Mouse (Mus musculus) kidney, postnatal 0 days (tissue): ENCODE measurements around the gene Angptl3. TPM values are rescaled to one million over a fixed set of nuclear protein-coding genes. Genes with fewer than 3 reads are reported as not detected.

Experiments used
- ATAC-seq: fragments of 200-750 bp; cut with Nextera tagmentation; replicated peaks from 2 replicates; pipeline ENCODE4 v1.8.0; 2017; ENCODE audit warnings: low read depth, moderate number of reproducible peaks, moderate TSS enrichment, moderate library complexity; ENCODE audit not compliant: low FRiP score
- DNase-seq: peaks from one replicate; pipeline ENCODE4 v3.0.0-alpha.2; 2016; ENCODE audit warnings: low spot score
- H3K27ac ChIP-seq: fragments of 300-500 bp; sonication (generic); 2 replicates; pipeline ENCODE4 v1.5.1; 2014; ENCODE audit warnings: mild to moderate bottlenecking
- H3K27me3 ChIP-seq: fragments of 300-500 bp; sonication (generic); 2 replicates; pipeline ENCODE4 v1.6.1; 2014; ENCODE audit warnings: low read length, mixed read lengths; ENCODE audit not compliant: insufficient read depth
- H3K36me3 ChIP-seq: fragments of 300-500 bp; sonication (generic); 2 replicates; pipeline ENCODE4 v1.6.1; 2014; ENCODE audit warnings: low read length, mixed read lengths; ENCODE audit not compliant: insufficient read depth
- H3K4me1 ChIP-seq: fragments of 300-500 bp; sonication (generic); replicated peaks from 2 replicates; pipeline ENCODE4 v1.6.1; 2014; ENCODE audit warnings: antibody characterized with exemption, low read length, mixed read lengths; ENCODE audit not compliant: insufficient read depth
- H3K4me2 ChIP-seq: fragments of 300-500 bp; sonication (generic); 2 replicates; pipeline ENCODE4 v1.6.1; 2014; ENCODE audit warnings: mild to moderate bottlenecking, low read length, moderate library complexity, mixed read lengths
- H3K4me3 ChIP-seq: fragments of 300-500 bp; sonication (generic); replicated peaks from 2 replicates; pipeline ENCODE4 v1.5.1; 2014; ENCODE audit warnings: low read depth, low read length
- H3K9ac ChIP-seq: fragments of 300-500 bp; sonication (generic); 2 replicates; pipeline ENCODE4 v1.6.1; 2014; ENCODE audit warnings: low read depth, low read length
- H3K9me3 ChIP-seq: fragments of 300-500 bp; sonication (generic); replicated peaks from 2 replicates; pipeline ENCODE4 v1.6.1; 2016; ENCODE audit warnings: low read length, inconsistent platforms, mixed read lengths
- CTCF ChIP-seq: IDR thresholded peaks from 2 replicates; pipeline ENCODE4 v1.5.1; 2016; ENCODE audit warnings: antibody characterized with exemption, low read depth, mild to moderate bottlenecking, moderate library complexity
- WGBS: fragments of 180-500 bp; shearing (Covaris S2); extraction: QIAGEN DNeasy Blood & Tissue Kit; methylation state at CpG from one replicate; pipeline ENCODE4 v1.1.7; 2014; 5-methylcytosine and 5-hydroxymethylcytosine counted together
- polyA plus RNA-seq: library from polyadenylated mRNA; unstranded; fragments of >200 nt; fragmentation: Nextera tagmentation; extraction: Ambion mirVana; gene quantifications from 2 replicates; pipeline ENCODE4 v1.2.1, GENCODE M21; 2015

Gene Angptl3
- polyA plus RNA-seq, 1 experiment from 2014 or later, result 1.8 TPM

- DNase-seq, result no peak
Measured at GRCm38 (mm10) chr4:99078005-99078404, 47.3 kb downstream of the Angptl3 start.

GRCm38 (mm10) chr4:99081169-99081568 lies 50.4 kb downstream of the Angptl3 start:
- no peak overlapping the region for H3K4me2 ChIP-seq
- ATAC-seq, result no peak

More at GRCm38 (mm10) chr4:99078005-99078404, 47.3 kb downstream of the Angptl3 start:
- Histone ChIP-seq H3K36me3 (peaks cover 14% of the 10 kb centered on the region), H3K27me3 (no peaks in the 10 kb centered on the region), H3K4me1 (no peaks in the 10 kb centered on the region), H3K9me3 (no peaks in the 10 kb centered on the region), H3K4me2 (no peak overlapping the region), H3K9ac (no peak overlapping the region), H3K4me3 (no peak overlapping the region), H3K27ac (no peak overlapping the region)
- 90% methylated on average over 3 of the region's 3 CpGs for WGBS
- ATAC-seq, result no peak
- TF ChIP-seq CTCF, result no peak

GRCm38 (mm10) chr4:99083862-99084261 lies 53.1 kb downstream of the Angptl3 start:
- Histone ChIP-seq H3K4me3 (no peak overlapping the region), H3K27me3 (no peaks in the 10 kb centered on the region), H3K4me2 (no peak overlapping the region), H3K9ac (no peak overlapping the region), H3K27ac (no peak overlapping the region), H3K36me3 (peaks cover 12% of the 10 kb centered on the region; the same call in 1 of the 2 replicates), H3K9me3 (no peaks in the 10 kb centered on the region), H3K4me1 (no peaks in the 10 kb centered on the region)
- DNase-seq (no peak), ATAC-seq (no peak)
- no peak for TF ChIP-seq CTCF
- WGBS, result 81% methylated on average over 3 of the region's 3 CpGs

More at GRCm38 (mm10) chr4:99081169-99081568, 50.4 kb downstream of the Angptl3 start:
- no peak for DNase-seq
- Histone ChIP-seq H3K4me3 (no peak overlapping the region), H3K36me3 (peaks cover 14% of the 10 kb centered on the region), H3K9ac (no peak overlapping the region), H3K9me3 (no peaks in the 10 kb centered on the region), H3K4me1 (no peaks in the 10 kb centered on the region), H3K27me3 (no peaks in the 10 kb centered on the region), H3K27ac (no peak overlapping the region)
- WGBS, result 81% methylated on average over 1 of the region's 1 CpGs
- TF ChIP-seq CTCF, result no peak

- peaks cover 6% of the 10 kb centered on the region; the same call in 1 of the 2 replicates for H3K4me1 ChIP-seq
- ATAC-seq (no peak), DNase-seq (no peak)
- no peaks in the 10 kb centered on the region for H3K27me3 ChIP-seq
- no peak overlapping the region for H3K4me2 ChIP-seq
- H3K4me3 ChIP-seq, result no peak overlapping the region
- H3K27ac ChIP-seq, result no peak overlapping the region
- no peak for TF ChIP-seq CTCF
- 0 out of 2 replicates have a peak, but pooled peaks cover 9% of the 10 kb centered on the region for H3K36me3 ChIP-seq
- WGBS, result 86% methylated on average over 17 of the region's 17 CpGs
- no peaks in the 10 kb centered on the region for H3K9me3 ChIP-seq
- no peak overlapping the region for H3K9ac ChIP-seq
Measured at GRCm38 (mm10) chr4:99087760-99088485, 57.2 kb downstream of the Angptl3 start.

- Histone ChIP-seq H3K9me3 (no peaks in the 10 kb centered on the region), H3K27me3 (no peaks in the 10 kb centered on the region), H3K4me1 (peaks cover 12% of the 10 kb centered on the region; the same call in 1 of the 2 replicates), H3K9ac (no peak overlapping the region), H3K4me2 (no peak overlapping the region), H3K4me3 (no peak overlapping the region), H3K36me3 (0 out of 2 replicates have a peak, but pooled peaks cover 9% of the 10 kb centered on the region), H3K27ac (no peak overlapping the region)
- TF ChIP-seq CTCF, result no peak
- no peak for ATAC-seq
- 24% methylated on average over 3 of the region's 3 CpGs for WGBS
- no peak for DNase-seq
Measured at GRCm38 (mm10) chr4:99091151-99091701, 60.5 kb downstream of the Angptl3 start.

GRCm38 (mm10) chr4:99091777-99092176 lies 61.0 kb downstream of the Angptl3 start:
- H3K9ac ChIP-seq, result no peak overlapping the region
- 0 out of 2 replicates have a peak, but pooled peaks cover 9% of the 10 kb centered on the region for H3K36me3 ChIP-seq
- WGBS, result 85% methylated on average over 3 of the region's 3 CpGs
- no peak for DNase-seq
- H3K27me3 ChIP-seq, result no peaks in the 10 kb centered on the region
- no peaks in the 10 kb centered on the region for H3K9me3 ChIP-seq
- no peak overlapping the region for H3K4me2 ChIP-seq
- no peak for ATAC-seq
- no peak overlapping the region for H3K4me3 ChIP-seq
- no peak overlapping the region for H3K27ac ChIP-seq
- no peak for TF ChIP-seq CTCF
- peaks cover 12% of the 10 kb centered on the region; the same call in 1 of the 2 replicates for H3K4me1 ChIP-seq

Other genes starting within 250 kb of the Angptl3 start
- 2.3 and 2.7 TPM in 2 replicates for gene Kank4, start 213.4 kb upstream of the Angptl3 start, polyA plus RNA-seq
- gene I0C0044D17Rik, start 207.1 kb upstream of the Angptl3 start, polyA plus RNA-seq, result not detected in 2 replicates
- gene Usp1, start 107.1 kb upstream of the Angptl3 start, polyA plus RNA-seq, result 73.0 and 83.7 TPM in 2 replicates
- gene Dock7, start 90.0 kb downstream of the Angptl3 start, polyA plus RNA-seq, result 38.9 and 39.6 TPM in 2 replicates
- 13.1 and 14.7 TPM in 2 replicates for gene Atg4c, start 163.0 kb downstream of the Angptl3 start, polyA plus RNA-seq